Mouse (Mus musculus): ENCODE measurements at regions not wholly inside any gene's neighbourhood (a gene's known extent, or its start where the extent isn't known, plus 50 kb on each side); places are given as distances from the start of the nearest gene placed in this dataset.

- no peak for ATAC-seq (replicated peaks in 1 of 2; ENCODE audit: insufficient read depth in 1 of 2, low FRiP score in 2 of 2, low TSS enrichment in 1 of 2, low read depth in 1 of 2, poor library complexity in 2 of 2, severe bottlenecking in 2 of 2)
Measured at GRCm38 (mm10) chr3:148202148-148202547, 788.2 kb downstream of the Adgrl2 start.

GRCm38 (mm10) chr3:148186704-148187103, 803.7 kb downstream of the Adgrl2 start:
- ATAC-seq (replicated peaks in 1 of 2; ENCODE audit: insufficient read depth in 1 of 2, low FRiP score in 2 of 2, low TSS enrichment in 1 of 2, low read depth in 1 of 2, poor library complexity in 2 of 2, severe bottlenecking in 2 of 2): no peak

- ATAC-seq (replicated peaks in 1 of 2; ENCODE audit: insufficient read depth in 1 of 2, low FRiP score in 2 of 2, low TSS enrichment in 1 of 2, low read depth in 1 of 2, poor library complexity in 2 of 2, severe bottlenecking in 2 of 2): no peak
Measured at GRCm38 (mm10) chr3:148167556-148167955, 822.8 kb downstream of the Adgrl2 start.

GRCm38 (mm10) chr3:148159059-148159458, 831.3 kb downstream of the Adgrl2 start:
- ATAC-seq (replicated peaks in 1 of 2; ENCODE audit: insufficient read depth in 1 of 2, low FRiP score in 2 of 2, low TSS enrichment in 1 of 2, low read depth in 1 of 2, poor library complexity in 2 of 2, severe bottlenecking in 2 of 2): no peak

- ATAC-seq (replicated peaks in 1 of 2; ENCODE audit: insufficient read depth in 1 of 2, low FRiP score in 2 of 2, low TSS enrichment in 1 of 2, low read depth in 1 of 2, poor library complexity in 2 of 2, severe bottlenecking in 2 of 2): no peak
Measured at GRCm38 (mm10) chr3:148158533-148158932, 831.8 kb downstream of the Adgrl2 start.

GRCm38 (mm10) chr3:148143776-148144175, 846.6 kb downstream of the Adgrl2 start:
- ATAC-seq (replicated peaks in 1 of 2; ENCODE audit: insufficient read depth in 1 of 2, low FRiP score in 2 of 2, low TSS enrichment in 1 of 2, low read depth in 1 of 2, poor library complexity in 2 of 2, severe bottlenecking in 2 of 2): no peak

- no peak for ATAC-seq (replicated peaks in 1 of 2; ENCODE audit: insufficient read depth in 1 of 2, low FRiP score in 2 of 2, low TSS enrichment in 1 of 2, low read depth in 1 of 2, poor library complexity in 2 of 2, severe bottlenecking in 2 of 2)
Measured at GRCm38 (mm10) chr3:148136791-148137251, 853.5 kb downstream of the Adgrl2 start.

- no peak for ATAC-seq (replicated peaks in 1 of 2; ENCODE audit: insufficient read depth in 1 of 2, low FRiP score in 2 of 2, low TSS enrichment in 1 of 2, low read depth in 1 of 2, poor library complexity in 2 of 2, severe bottlenecking in 2 of 2)
Measured at GRCm38 (mm10) chr3:148134646-148135045, 855.7 kb downstream of the Adgrl2 start.

- ATAC-seq (replicated peaks in 1 of 2; ENCODE audit: insufficient read depth in 1 of 2, low FRiP score in 2 of 2, low TSS enrichment in 1 of 2, low read depth in 1 of 2, poor library complexity in 2 of 2, severe bottlenecking in 2 of 2): no peak
Measured at GRCm38 (mm10) chr3:148115576-148115975, 874.8 kb downstream of the Adgrl2 start.

GRCm38 (mm10) chr3:148112204-148112603, 878.2 kb downstream of the Adgrl2 start:
- no peak for ATAC-seq (replicated peaks in 1 of 2; ENCODE audit: insufficient read depth in 1 of 2, low FRiP score in 2 of 2, low TSS enrichment in 1 of 2, low read depth in 1 of 2, poor library complexity in 2 of 2, severe bottlenecking in 2 of 2)

- ATAC-seq (replicated peaks in 1 of 2; ENCODE audit: insufficient read depth in 1 of 2, low FRiP score in 2 of 2, low TSS enrichment in 1 of 2, low read depth in 1 of 2, poor library complexity in 2 of 2, severe bottlenecking in 2 of 2): no peak
Measured at GRCm38 (mm10) chr3:148107031-148107430, 883.3 kb downstream of the Adgrl2 start.

GRCm38 (mm10) chr3:148093930-148094329, 896.4 kb downstream of the Adgrl2 start:
- ATAC-seq (replicated peaks in 1 of 2; ENCODE audit: insufficient read depth in 1 of 2, low FRiP score in 2 of 2, low TSS enrichment in 1 of 2, low read depth in 1 of 2, poor library complexity in 2 of 2, severe bottlenecking in 2 of 2): no peak

- ATAC-seq (replicated peaks in 1 of 2; ENCODE audit: insufficient read depth in 1 of 2, low FRiP score in 2 of 2, low TSS enrichment in 1 of 2, low read depth in 1 of 2, poor library complexity in 2 of 2, severe bottlenecking in 2 of 2): no peak
Measured at GRCm38 (mm10) chr3:148075841-148076240, 914.5 kb downstream of the Adgrl2 start.

- no peak for ATAC-seq (replicated peaks in 1 of 2; ENCODE audit: insufficient read depth in 1 of 2, low FRiP score in 2 of 2, low TSS enrichment in 1 of 2, low read depth in 1 of 2, poor library complexity in 2 of 2, severe bottlenecking in 2 of 2)
Measured at GRCm38 (mm10) chr3:148066701-148067100, 923.7 kb downstream of the Adgrl2 start.

- ATAC-seq (replicated peaks in 1 of 2; ENCODE audit: insufficient read depth in 1 of 2, low FRiP score in 2 of 2, low TSS enrichment in 1 of 2, low read depth in 1 of 2, poor library complexity in 2 of 2, severe bottlenecking in 2 of 2): no peak
Measured at GRCm38 (mm10) chr3:148056074-148056473, 934.3 kb downstream of the Adgrl2 start.

GRCm38 (mm10) chr3:148052516-148052915, 937.8 kb downstream of the Adgrl2 start:
- ATAC-seq (replicated peaks in 1 of 2; ENCODE audit: insufficient read depth in 1 of 2, low FRiP score in 2 of 2, low TSS enrichment in 1 of 2, low read depth in 1 of 2, poor library complexity in 2 of 2, severe bottlenecking in 2 of 2): no peak

- ATAC-seq (replicated peaks in 1 of 2; ENCODE audit: insufficient read depth in 1 of 2, low FRiP score in 2 of 2, low TSS enrichment in 1 of 2, low read depth in 1 of 2, poor library complexity in 2 of 2, severe bottlenecking in 2 of 2): no peak
Measured at GRCm38 (mm10) chr3:148048247-148048646, 942.1 kb downstream of the Adgrl2 start.

GRCm38 (mm10) chr3:148032532-148032931, 957.8 kb downstream of the Adgrl2 start:
- ATAC-seq (replicated peaks in 1 of 2; ENCODE audit: insufficient read depth in 1 of 2, low FRiP score in 2 of 2, low TSS enrichment in 1 of 2, low read depth in 1 of 2, poor library complexity in 2 of 2, severe bottlenecking in 2 of 2): no peak

- no peak for ATAC-seq (replicated peaks in 1 of 2; ENCODE audit: insufficient read depth in 1 of 2, low FRiP score in 2 of 2, low TSS enrichment in 1 of 2, low read depth in 1 of 2, poor library complexity in 2 of 2, severe bottlenecking in 2 of 2)
Measured at GRCm38 (mm10) chr3:148005831-148006230, 984.5 kb downstream of the Adgrl2 start.

GRCm38 (mm10) chr3:148004006-148004405, 986.3 kb downstream of the Adgrl2 start:
- ATAC-seq (replicated peaks in 1 of 2; ENCODE audit: insufficient read depth in 1 of 2, low FRiP score in 2 of 2, low TSS enrichment in 1 of 2, low read depth in 1 of 2, poor library complexity in 2 of 2, severe bottlenecking in 2 of 2): peak; percentile 52 to 60; a peak in 1 of 4 replicates

Data from hematopoietic stem cell, adult 5-6 weeks (primary cell).